Mouse (Mus musculus): Measurements from ENCODE around the gene Hecw2. TPM values are rescaled to one million over a fixed set of nuclear protein-coding genes. Genes with fewer than 3 reads are reported as not detected.

The Hecw2 gene
- total RNA-seq, 1 experiment from 2014 or later, result 13.2 TPM

DNA sequence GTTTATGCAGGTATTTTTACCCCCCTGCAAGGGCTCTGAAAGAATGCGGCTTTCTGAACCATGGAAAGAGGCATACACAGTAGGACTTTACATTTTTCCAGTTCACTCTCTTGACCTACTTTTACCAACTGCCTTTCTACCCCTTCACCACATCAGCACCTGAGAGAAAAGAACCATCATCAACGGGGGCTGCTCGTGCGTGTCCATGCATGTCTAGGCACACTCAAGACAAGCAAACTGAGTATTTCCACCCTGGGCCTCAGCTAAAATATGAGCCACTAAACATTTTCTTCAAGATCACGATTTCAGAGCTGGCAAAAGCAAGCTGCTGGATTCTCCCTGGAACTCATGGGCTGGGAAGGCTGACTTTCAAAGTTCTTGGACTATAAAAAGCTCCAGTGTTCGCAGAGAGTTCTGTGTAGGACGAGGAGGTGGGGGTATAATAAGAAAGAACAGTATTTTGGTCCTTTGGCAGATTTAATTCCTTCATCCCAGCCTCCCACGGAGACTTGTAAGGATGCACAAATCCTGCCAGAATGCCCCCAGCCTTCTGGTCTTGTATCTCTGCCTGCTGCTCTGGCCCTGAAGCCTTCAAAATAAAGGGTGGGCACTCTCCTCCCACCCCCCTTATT lies 76.5 kb downstream of the Hecw2 start:
- no peak for DNase-seq

DNA sequence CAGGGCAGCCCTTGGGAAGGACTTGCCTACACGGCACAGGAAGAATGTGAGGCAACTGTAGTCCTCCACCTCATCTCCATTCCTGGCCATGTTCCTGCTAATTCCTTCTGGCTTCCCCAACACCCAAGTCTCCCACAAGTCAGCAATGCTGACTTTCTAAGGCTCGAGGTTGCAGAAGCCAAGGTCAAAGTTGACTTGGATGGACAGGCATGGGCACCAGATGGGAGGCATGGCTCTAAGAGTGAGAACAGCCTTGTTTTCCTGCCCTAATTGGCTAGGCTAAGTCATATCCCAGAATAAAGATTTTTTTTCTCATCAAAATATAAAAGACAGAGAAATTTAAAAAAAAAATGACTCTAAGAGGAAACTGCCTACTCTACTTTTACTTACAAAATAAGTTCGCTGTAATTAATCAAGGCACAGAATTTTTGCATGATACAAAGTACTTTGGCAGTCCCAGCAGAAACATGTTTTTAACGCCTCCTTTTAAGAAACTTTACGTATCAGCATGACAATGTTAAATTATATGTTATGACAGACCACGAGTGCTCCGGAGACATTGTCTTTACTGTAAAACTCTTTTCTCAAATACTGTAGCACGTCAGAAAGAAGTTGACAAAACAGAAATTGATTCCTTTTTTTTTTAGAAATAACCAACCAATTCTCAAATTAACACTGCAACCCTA lies 83.9 kb downstream of the Hecw2 start:
- DNase-seq, result no peak

DNA sequence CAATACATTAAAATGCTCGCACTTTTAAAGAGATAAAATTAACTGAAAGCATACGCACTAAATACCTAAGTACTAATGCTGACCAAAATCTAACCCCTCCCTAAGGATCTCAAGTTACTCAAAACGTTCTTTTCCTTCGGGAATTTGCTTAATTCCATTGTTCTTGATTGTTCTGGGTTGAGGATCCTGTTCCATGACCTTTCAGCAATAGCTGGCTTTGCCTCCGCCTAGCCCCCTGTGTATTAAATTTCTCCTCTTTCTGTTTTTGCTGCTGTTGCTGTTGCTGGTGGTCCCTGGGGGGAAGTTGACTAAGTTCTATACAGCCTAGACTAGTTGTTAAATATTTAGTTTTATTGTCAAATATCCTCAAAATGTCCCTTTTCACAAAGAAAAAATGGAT lies 85.7 kb downstream of the Hecw2 start:
- DNase-seq, result no peak

DNA sequence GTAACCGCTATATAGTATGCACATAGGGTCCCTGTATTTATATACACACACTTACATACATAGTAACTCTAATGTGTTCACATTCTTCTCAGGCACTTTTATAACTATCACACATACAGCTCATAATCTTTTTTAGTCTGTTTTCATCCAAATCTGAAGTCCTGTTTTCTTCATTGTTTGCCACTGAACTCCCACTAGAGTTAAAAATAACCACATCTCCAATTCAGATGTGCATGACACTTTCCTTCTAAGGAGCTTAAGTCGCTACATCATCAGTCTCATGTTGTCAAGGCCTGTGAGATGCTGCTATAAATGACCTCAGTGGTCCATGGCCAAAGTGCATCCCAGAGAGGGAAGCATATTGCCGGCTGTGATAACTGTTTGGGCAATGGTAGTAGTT lies 88.2 kb downstream of the Hecw2 start:
- DNase-seq, result no peak

DNA sequence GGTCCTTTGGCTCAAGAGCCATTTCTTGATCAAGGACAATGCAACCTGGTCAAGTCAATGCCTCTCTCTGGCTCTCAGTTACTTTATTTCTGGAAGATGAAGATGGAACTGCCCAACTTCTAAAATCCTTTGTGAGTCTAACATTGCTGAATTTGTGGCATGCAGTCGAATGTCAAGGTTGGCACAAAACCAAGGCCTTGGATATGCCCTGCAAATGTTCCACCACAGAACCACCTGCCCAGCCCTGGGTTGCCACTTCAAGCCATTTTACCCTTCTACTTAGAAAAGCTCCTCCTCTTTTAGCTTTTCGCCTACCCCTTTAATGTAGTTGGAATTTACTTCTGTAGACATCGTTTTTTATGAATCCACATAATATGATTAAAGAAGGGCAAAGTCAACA lies 115.3 kb downstream of the Hecw2 start:
- DNase-seq, result peak; percentile 8

DNA sequence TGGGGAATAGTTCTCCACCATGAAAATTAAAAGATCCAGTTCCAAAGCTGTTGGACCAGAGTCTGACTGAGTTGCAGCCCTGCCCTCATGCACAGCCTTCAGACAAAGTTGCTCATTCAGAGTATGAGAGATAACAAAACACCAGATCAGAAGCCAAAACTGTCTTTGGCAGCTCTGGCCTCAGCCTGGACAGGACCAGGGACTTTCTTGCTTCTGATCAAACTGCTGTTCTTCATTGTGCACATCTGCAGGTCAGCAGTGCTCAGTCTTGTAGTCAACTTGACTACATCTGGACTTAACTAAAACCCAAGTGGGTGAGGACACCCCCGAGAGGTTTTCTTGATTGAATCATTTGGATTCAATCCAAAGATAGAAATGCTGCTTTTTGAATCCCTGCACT lies 120.5 kb downstream of the Hecw2 start:
- no peak for DNase-seq

DNA sequence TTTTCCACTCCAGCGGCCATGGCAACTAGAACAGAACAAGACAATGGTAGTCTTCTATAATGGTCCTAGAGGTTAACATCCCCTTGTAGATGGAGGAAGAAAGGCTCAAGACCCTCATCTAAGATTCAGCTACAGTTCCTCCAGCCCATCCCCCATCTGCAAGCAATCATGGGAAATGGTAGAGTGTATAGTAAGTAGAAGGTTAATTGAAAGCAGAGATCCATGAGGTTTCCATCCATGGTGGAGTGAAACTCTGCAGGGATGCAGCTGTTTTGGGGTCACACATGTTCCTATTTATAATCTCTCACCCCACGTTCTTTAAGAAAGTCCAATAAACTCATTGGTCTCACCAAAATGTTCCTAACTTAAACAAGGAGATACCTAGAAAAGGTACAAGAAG lies 124.8 kb downstream of the Hecw2 start:
- no peak for DNase-seq

DNA sequence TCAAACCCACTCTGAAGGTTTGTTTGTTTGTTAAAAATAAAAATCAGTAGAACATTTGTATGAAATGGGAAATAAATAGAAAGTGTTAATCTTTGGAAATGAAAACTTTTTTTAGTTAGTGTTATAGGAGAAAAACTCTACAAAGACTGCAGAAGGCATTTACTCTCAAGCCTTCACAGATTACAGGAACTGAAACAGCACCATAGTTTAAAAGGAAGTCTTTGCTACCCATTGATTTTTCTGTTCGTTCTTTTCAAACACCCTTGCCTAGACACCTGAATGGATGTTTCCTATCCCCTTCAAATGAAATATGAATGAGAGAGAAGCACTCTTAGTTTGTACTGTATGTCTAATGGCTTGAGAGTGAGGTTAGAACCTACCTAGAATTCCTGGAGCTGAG lies 126.7 kb downstream of the Hecw2 start:
- DNase-seq, result no peak

DNA sequence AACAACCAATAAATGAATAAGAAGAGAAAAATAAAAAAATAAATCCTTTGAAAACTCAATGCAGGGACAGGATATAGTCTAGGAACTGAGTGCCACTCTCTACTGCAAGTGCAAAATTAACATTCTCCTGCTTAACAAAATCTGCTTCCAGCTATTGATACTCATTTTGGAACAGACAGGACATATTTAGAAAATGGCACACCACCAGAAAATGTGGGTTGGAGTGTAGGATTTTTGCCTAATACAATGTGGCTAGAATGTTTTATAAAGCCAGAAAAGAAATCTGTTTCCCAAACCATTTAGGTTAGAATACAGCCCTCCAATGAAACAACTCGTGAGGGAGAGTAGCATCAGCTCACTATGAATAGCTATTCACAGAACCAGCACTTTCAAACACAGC lies 129.5 kb downstream of the Hecw2 start:
- no peak for DNase-seq

DNA sequence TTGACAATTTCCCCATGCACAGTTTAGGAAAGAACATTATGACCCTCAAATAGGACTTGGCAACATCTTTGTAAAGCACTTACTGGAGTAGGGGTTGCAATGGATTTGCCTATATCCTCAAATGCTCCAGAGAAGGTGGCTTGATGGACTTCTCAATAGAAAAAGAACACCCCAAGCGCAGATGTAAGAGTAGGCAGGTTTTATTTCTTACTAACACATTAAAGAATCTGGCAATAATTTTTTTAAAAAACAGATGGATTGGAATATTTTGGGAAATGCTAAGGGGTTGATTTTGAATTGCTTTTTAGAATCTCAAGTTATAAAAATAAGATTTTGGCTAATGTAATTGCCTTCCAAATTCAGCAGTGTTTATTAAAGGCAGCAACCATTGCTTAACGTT lies 133.9 kb downstream of the Hecw2 start:
- DNase-seq, result no peak

DNA sequence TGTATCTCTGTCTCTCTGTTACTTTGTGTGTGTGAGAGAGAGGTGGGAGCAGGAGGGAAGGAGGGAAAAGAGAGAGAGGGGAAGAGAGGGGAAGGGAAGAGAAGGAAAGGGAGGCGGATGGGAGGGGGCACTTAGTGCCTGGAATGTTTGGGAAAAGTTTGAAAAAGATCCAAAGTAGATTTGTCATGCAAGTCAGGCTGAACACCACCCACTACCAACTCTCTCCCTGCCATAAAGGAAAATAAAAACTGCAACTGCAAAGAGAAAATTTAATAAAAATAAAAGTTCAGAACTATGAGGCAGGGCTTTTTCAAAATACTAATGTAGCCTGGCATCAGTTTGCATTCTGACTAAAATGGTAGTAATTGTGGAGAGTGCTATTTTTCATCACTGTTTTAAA lies 135.2 kb downstream of the Hecw2 start:
- DNase-seq, result no peak

DNA sequence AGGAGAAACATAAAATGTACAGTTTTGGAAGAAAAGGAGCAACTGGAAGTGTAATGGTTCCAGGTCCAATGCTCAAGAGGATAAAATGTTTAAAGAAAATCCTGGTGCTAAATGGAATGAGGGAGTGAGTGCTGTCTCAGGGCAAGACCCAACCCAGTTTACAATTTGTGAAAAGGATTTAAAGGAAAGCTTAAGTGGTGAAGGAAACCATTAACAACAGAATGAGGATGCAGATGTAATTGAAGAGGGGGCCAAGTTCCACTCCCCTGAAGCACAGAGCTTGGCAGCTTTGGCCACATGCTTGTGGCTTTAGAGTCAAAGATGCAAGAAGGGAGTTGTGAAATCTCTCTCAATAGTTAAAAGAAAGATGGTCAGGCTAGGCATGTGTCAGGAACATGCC lies 142.2 kb downstream of the Hecw2 start:
- DNase-seq, result no peak

DNA sequence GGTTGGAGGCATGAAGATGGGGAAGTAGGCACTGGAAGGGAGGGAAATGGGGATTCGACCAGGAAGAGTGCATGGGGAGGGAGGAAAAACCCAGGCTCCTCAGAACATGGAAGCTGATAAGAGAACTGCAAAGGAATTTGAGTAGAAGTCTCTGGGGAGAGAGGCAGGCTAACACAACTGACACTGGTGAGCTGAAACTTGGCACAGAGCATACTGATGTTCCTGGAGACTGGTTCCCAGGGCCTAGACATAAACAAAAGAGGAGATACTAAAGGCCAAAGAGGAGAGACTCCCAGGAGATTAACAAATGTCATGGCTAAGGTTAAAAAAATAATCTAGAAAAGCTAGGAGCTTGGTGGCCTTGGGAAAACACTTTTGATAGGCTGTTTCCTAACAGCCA lies 148.0 kb downstream of the Hecw2 start:
- peak; percentile 12 for DNase-seq

DNA sequence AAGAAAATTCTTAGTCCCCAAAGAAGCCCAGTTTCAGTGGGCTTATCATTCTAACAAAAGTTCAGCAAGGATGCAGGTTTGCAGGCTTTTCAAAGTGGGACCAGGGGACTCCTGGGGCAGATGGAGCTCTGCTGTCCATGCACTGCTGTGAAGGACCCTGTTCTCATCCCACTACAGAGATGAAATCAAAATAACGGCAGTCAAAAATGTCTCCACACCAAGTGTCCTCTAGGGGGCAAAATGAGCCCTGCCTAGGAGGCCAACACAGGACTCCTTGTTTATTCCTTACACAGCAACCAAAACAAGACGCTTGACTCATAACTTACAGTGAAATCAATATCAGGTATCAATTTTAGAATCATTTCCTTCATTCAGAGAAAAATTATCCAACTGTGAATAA lies 155.9 kb downstream of the Hecw2 start:
- DNase-seq, result peak; percentile 34

DNA sequence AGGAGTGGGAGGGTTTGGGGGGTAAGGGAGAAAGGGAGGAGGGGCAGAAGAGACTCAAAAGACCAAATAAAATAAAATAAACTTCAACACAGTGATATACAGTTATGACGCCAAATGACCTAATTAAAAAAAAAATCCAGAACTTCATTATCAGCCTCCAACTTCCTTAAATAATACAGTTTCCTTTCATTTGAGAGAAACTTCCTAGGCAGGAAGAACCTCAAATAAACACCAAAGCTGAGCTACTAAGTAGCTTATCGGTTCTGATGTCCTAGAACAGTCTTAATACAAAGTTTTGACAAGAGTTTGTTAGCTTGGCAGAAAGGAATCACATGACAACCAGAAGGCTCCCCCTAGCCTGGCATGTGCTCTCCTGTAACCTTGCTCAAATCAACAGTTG lies 177.3 kb downstream of the Hecw2 start:
- DNase-seq, result no peak

DNA sequence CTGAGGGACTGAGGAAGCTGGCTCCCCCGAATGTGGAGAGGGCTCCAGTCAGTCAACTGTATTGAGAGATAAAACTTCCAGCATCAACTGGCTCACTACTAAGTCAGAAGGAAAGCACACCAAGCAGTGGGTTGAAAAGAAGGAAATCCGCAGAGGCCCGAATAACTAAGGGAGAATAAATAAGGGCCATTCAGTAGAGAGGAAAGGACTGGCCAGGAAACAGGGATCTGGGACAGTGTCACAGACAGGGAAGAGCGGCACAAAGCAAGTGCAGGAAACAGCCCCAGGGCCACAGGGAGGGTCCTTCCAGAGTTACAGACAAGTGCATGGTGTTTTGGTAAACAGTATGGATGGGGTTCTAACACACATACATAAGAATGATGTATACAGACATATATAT lies 179.2 kb downstream of the Hecw2 start:
- DNase-seq, result no peak

DNA sequence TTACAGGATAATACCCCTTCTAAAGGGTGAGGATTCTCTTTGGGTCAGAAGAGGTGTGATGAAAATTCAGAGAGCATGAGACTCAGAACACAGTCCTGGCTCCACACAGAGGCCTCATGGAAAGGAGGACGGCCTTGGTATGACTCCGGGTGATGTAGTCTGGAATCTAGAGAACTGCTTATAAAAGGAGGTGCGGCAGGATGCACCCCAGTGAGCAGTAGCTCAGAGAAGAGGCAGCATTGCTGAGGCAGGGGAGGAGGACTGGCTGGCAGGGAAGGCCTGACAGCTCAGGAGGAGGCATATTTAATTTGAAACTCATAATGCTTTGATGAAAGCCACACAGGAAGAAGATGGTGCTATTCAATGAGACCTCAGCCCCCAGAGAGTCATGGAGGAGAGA lies 182.6 kb downstream of the Hecw2 start:
- no peak for DNase-seq

DNA sequence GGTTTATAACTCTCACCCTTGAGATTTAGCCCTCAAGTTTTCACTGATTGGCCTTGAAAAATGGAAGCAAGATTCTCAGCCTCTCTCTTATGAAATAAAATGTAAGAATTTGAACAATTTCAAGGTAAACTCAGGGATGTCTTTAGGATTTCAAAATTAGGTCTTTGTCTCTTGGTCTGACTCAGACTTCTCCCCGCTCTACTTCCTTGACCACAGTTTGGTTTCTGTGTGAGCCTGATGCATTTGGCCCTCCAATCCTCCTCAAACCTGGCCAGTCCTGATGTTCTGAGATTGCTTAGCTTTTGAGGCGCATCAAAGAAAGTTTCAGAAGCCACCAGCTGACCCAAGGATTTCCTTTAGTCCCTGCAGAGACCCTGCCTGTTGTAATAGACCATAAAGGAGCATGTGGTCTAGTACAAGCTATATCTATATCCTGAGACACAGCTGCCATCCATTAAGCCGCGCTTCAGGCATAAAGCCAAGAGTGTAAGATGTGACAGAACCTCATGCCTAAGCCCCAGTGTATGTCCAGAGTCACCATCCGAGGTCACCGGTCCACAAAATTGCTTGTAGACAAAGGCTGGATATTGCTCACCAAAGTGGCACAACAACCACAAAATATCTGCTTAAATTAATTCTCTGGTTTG lies 185.4 kb downstream of the Hecw2 start:
- no peak for DNase-seq

DNA sequence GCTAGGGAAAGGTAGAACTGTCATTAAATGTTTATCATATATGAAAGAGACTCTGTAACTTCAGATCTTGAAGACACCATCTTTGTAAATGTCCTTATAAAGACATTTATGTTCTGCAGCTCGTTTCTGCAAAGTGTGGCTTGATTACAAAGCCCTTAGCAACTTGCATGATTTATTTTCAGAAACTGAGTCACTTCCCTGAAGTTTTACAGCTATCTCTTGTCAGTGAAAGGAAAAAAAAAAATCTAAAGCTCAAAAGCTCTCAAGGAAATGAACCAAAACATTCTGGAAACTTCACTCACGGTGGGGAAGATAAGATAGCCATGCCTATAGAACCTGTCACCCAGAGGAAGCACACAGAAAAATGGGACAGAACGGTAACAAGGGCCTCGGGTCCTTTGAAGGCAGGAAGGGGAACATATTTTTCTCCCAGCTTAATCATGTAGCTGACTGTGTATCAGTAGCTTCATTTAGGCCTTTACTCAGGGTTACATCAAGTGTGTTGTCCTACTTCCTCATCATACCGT lies 189.0 kb downstream of the Hecw2 start:
- no peak for DNase-seq

DNA sequence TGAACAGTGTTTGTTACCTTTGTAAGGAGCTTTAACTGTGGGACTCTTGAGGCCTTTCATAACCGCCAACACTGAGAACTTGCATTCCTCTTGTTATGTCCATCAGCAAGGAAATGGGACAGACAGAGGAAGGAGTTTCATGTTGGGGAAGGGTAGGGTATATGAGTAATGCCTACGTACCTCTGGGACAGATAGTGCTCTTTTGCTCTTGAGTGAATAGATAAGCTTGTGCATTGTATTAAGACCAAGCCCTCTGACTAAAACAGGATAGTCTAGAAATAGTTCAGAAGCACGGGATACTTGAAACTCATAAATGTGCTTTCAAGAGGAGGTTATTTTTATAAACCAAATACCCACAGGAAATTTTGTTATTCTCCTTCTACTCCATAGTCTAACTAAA lies 191.7 kb downstream of the Hecw2 start:
- DNase-seq, result no peak

DNA sequence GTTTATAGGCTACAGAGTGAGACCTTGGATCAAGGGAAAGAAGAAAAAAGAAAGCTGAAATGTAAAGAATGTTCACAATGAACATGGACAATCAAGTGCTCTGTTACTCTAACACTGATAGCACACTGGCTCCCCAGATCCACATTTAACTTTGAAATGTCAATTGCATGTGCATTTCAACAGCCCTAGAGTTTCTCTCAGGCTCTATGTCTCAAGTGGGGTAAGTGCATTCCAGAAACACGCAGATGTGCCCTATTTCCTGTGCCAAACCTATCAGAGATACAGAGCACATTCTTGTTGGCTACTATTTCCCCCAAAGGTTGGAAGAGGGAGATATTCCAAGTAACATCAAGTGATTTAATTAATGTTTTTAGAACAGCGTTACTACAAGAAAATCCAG lies 192.9 kb downstream of the Hecw2 start:
- no peak for DNase-seq

DNA sequence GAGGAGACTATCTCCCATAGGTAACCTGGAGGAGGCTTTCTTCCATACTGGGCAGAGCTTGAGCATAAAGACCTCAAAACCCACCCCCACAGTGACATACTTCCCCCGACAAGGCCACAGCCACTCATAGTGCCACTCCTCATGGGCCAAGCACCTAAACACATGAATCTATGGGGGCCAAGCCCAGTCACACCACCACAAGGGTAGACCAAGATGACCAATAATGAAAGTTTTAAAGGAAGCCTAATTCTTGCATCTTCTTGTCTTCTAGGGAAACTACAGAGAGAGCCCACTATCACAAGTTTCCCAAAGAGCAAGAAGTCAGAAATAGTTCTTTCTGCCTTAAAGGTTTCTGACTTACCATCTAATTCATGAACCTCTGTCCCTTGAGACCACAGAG lies 197.7 kb downstream of the Hecw2 start:
- no peak for DNase-seq

DNA sequence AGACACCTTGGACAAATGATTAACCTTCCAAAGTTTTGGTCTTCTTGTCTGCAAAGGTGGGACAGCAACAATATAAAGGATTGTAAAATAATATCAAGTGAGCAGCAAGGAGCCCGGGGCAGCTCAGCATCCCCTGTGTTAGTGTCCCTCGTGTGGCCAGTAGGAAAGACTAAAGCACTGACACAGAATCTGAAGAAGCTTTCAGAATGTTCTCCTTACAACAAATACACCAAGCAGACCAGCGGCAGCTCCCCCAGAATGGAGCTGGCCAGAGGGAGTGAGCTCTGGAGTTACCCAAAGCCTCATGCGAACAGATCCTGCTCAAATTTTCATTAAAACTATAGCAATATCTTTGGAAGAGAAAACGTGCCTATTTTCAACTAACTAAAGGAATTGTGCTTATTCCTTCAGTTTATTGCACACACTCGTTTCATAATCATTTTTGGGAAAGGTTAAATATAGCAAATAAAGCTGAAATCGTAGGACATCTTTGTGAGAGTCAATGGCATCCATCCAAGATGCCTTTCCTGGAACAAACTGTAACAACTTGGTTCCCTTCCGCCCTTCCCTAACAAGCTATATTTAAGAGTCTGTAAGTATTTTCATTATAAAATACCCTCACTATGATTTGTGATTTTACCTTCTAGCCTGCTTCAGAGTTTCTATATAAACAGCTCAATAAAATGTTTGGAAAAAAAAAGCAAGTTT lies 208.6 kb downstream of the Hecw2 start:
- DNase-seq, result peak; percentile 32
